Mouse (Mus musculus) myocyte (in vitro differentiated cells): ENCODE data around the gene Tmem86b. TPM values are rescaled to one million over a fixed set of nuclear protein-coding genes. Genes with fewer than 3 reads are reported as not detected.

Source experiments
- H3K27me3 ChIP-seq: one replicate; pipeline ENCODE4 v1.6.1; 2011; ENCODE audit not compliant: control insufficient read depth, insufficient read depth, insufficient read length
- H3K36me3 ChIP-seq: one replicate; pipeline ENCODE4 v1.6.1; 2011; ENCODE audit not compliant: control insufficient read depth, insufficient read depth
- H3K4me2 ChIP-seq: one replicate; pipeline ENCODE4 v1.6.1; 2011; ENCODE audit warnings: low read depth, control low read depth
- H3K4me3 ChIP-seq: one replicate; pipeline ENCODE4 v1.5.1; 2011; ENCODE audit warnings: mild to moderate bottlenecking, control low read depth, moderate library complexity
- H3K79me2 ChIP-seq: one replicate; pipeline ENCODE4 v1.6.1; 2011; ENCODE audit not compliant: control insufficient read depth, insufficient read depth
- H3ac ChIP-seq: one replicate; pipeline ENCODE4 v1.6.1; 2011; ENCODE audit not compliant: control insufficient read depth, insufficient read length
- CEBPB ChIP-seq: IDR thresholded peaks from 2 replicates; pipeline ENCODE4 v1.6.1; 2011; ENCODE audit warnings: mild to moderate bottlenecking, moderate library complexity; ENCODE audit not compliant: poor library complexity, insufficient read depth, severe bottlenecking
- E2F4 ChIP-seq: IDR thresholded peaks from one replicate; pipeline ENCODE4 v1.6.1; 2011; ENCODE audit warnings: mild to moderate bottlenecking, control low read depth, moderate library complexity; ENCODE audit not compliant: insufficient read depth
- MAX ChIP-seq: IDR thresholded peaks from one replicate; pipeline ENCODE4 v1.6.1; 2011; ENCODE audit warnings: low read depth, mild to moderate bottlenecking, control low read depth
- MYOD1 ChIP-seq, 3 experiments: IDR thresholded peaks; one replicate each; pipeline ENCODE4 v1.6.1; 2011; ENCODE audit warnings: control low read depth in 2 of 3, low read depth in 2 of 3, mild to moderate bottlenecking in 2 of 3, moderate library complexity in 1 of 3; ENCODE audit not compliant: insufficient read length in 2 of 3, control insufficient read depth in 1 of 3
- MYOG ChIP-seq, 3 experiments: IDR thresholded peaks; one replicate each; pipeline ENCODE4 v1.6.1; 2011; ENCODE audit warnings: control low read depth in 2 of 3, low read depth in 2 of 3, mild to moderate bottlenecking in 2 of 3; ENCODE audit not compliant: insufficient read length in 2 of 3, control insufficient read depth in 1 of 3, insufficient read depth in 1 of 3
- POLR2A ChIP-seq: IDR thresholded peaks from one replicate; pipeline ENCODE4 v1.6.1; 2011; ENCODE audit warnings: low read depth, mild to moderate bottlenecking, control low read depth, moderate library complexity; ENCODE audit not compliant: insufficient read length
- POLR2AphosphoS2 ChIP-seq: IDR thresholded peaks from one replicate; pipeline ENCODE4 v1.6.1; 2011; ENCODE audit warnings: low read depth, control low read depth; ENCODE audit not compliant: insufficient read length
- REST ChIP-seq: IDR thresholded peaks from one replicate; pipeline ENCODE4 v1.6.1; 2011; ENCODE audit warnings: mild to moderate bottlenecking, control low read depth, moderate library complexity; ENCODE audit not compliant: insufficient read depth, insufficient read length
- SRF ChIP-seq: IDR thresholded peaks from one replicate; pipeline ENCODE4 v1.6.1; 2011; ENCODE audit warnings: low read depth; ENCODE audit not compliant: control insufficient read depth, insufficient read length
- TCF12 ChIP-seq: IDR thresholded peaks from one replicate; pipeline ENCODE4 v1.6.1; 2011; ENCODE audit warnings: mild to moderate bottlenecking, control low read depth; ENCODE audit not compliant: poor library complexity, insufficient read depth, severe bottlenecking
- TCF3 ChIP-seq: IDR thresholded peaks from one replicate; pipeline ENCODE4 v1.6.1; 2011; ENCODE audit warnings: low read depth, control low read depth; ENCODE audit not compliant: insufficient read length
- USF1 ChIP-seq: IDR thresholded peaks from one replicate; pipeline ENCODE4 v1.6.1; 2011; ENCODE audit warnings: low read depth, mild to moderate bottlenecking, control low read depth, moderate library complexity
- polyA plus RNA-seq: library from polyadenylated mRNA; unstranded; fragments of >200 nt; fragmentation: generic; extraction: Trizol; gene quantifications from one replicate; pipeline ENCODE4 v1.2.1, GENCODE M21; 2012; ENCODE audit warnings: missing spikeins

Gene Tmem86b
- polyA plus RNA-seq, 1 experiment = 2.2 TPM

DNA sequence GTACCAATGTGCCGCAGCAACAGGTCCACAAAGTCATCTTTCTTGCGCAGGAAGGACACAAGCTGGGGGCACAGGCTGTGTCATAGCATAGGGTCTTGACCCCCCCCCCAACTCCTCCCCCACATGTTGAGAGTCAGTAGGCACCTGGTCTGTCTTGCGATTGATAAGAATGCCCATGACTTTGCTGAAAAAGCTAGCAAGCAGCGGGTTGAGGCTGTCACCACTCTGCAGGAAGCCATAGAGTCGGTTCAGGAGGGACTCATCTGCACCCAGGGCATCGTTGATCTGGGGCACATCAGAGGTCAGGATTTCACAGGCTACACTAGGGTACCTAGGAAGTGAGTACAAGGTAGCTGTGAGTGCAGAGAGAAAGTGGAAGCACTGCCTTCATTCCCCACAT lies 12.0 kb upstream of the Tmem86b start:
- Histone ChIP-seq H3K4me2 (no peak overlapping the region), H3K79me2 (peaks cover 7% of the 10 kb centered on the region), H3K27me3 (no peaks in the 10 kb centered on the region), H3K4me3 (no peak overlapping the region), H3K36me3 (peaks cover 24% of the 10 kb centered on the region), H3ac (no peak overlapping the region)
- no peak for TF ChIP-seq SRF
- TF ChIP-seq MYOD1 (IDR thresholded peaks at IDR 0.05; ENCODE audit: control insufficient read depth in 1 of 3, insufficient read length in 2 of 3, low read depth in 2 of 3) = no peak
- no peak for TF ChIP-seq POLR2A
- TF ChIP-seq E2F4 = no peak
- TF ChIP-seq REST = no peak
- no peak for TF ChIP-seq MYOG (IDR thresholded peaks at IDR 0.05; ENCODE audit: control insufficient read depth in 1 of 3, insufficient read depth in 1 of 3, insufficient read length in 2 of 3, low read depth in 2 of 3)
- no peak for TF ChIP-seq MAX
- TF ChIP-seq TCF12 = no peak
- TF ChIP-seq CEBPB = no peak

DNA sequence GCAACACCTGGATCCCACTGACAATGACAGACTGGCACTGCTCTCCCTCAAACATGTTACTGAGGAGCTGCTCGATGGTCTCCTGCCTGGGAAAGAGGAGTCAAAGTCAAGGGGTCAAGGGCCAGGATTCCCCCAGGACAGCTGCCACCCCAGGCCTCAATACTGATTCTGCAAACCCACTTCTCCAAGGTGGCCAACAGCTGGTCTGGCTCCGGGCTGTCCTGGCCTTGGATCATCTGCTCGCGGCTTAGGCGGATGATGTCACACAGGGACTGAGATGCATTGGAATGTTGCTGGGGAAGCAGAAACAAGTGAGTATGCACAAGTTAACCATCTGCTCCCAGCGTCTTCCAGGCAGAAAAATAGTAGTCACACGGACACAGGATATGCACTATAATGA lies 10.7 kb upstream of the Tmem86b start:
- no peaks in the 10 kb centered on the region for H3K27me3 ChIP-seq
- no peak overlapping the region for H3K4me2 ChIP-seq
- H3K79me2 ChIP-seq = no peaks in the 10 kb centered on the region
- H3K4me3 ChIP-seq = no peak overlapping the region
- H3ac ChIP-seq = no peak overlapping the region
- peaks cover 31% of the 10 kb centered on the region for H3K36me3 ChIP-seq
- peak in 2 of 3 experiments; percentile 52 to 53 for TF ChIP-seq MYOD1 (IDR thresholded peaks at IDR 0.05; ENCODE audit: control insufficient read depth in 1 of 3, insufficient read length in 2 of 3, low read depth in 2 of 3)
- peak in 2 of 3 experiments; percentile 63 to 76 for TF ChIP-seq MYOG (IDR thresholded peaks at IDR 0.05; ENCODE audit: control insufficient read depth in 1 of 3, insufficient read depth in 1 of 3, insufficient read length in 2 of 3, low read depth in 2 of 3)
- TF ChIP-seq MAX = no peak
- no peak for TF ChIP-seq REST
- no peak for TF ChIP-seq SRF

DNA sequence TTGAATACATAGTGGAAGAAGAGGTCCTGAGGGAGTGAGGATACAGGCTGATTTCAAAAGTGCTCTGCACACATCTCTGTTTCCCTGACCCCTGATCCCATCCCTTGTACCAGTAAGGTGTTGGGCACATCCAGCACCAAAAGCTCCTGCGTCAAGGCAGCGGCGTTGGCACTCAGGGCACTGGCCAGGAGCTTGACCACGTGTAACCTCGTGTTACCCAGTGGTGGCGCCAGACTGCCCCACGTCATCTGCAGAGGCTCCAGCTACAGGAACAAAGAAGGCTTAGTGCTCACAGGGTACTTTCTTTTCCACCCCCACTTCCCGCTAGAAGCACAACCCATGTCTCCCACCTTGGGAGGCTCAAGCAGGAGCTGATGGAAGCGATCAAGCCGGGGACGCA lies 9.9 kb upstream of the Tmem86b start:
- H3K36me3 ChIP-seq = peaks cover 31% of the 10 kb centered on the region
- no peaks in the 10 kb centered on the region for H3K27me3 ChIP-seq
- no peak overlapping the region for H3K4me3 ChIP-seq
- no peaks in the 10 kb centered on the region for H3K79me2 ChIP-seq
- TF ChIP-seq MYOD1 (IDR thresholded peaks at IDR 0.05; ENCODE audit: control insufficient read depth in 1 of 3, insufficient read length in 2 of 3, low read depth in 2 of 3) (no peak), E2F4 (no peak), REST (no peak), USF1 (no peak), CEBPB (no peak), TCF12 (no peak)
- no peak overlapping the region for H3ac ChIP-seq
- H3K4me2 ChIP-seq = no peak overlapping the region

DNA sequence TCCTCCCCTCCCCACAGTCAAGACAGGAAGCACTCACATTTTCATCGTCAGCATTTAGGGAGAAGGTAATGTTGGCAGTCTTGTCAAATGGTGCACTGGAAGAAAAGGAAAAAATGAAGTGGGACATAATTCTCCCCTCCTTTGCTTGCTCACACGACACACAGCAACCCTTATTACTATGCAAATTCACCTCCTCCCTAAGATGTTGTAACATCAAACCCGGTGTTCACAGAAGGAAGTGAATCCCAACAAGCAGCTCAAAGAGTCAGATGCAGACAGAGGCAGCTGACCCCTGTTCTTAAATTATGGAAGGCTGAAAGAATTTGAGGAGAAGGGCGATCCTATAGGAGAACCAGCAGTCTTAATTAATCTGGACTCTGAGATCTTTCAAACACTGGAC lies 5.0 kb upstream of the Tmem86b start:
- TF ChIP-seq TCF12 = no peak
- no peak for TF ChIP-seq TCF3
- TF ChIP-seq SRF = no peak
- TF ChIP-seq MAX = no peak
- no peak for TF ChIP-seq REST
- no peak for TF ChIP-seq CEBPB
- TF ChIP-seq MYOD1 (IDR thresholded peaks at IDR 0.05; ENCODE audit: control insufficient read depth in 1 of 3, insufficient read length in 2 of 3, low read depth in 2 of 3) = no peak
- TF ChIP-seq POLR2A = no peak
- TF ChIP-seq POLR2AphosphoS2 = no peak
- no peak for TF ChIP-seq USF1
- no peak for TF ChIP-seq E2F4
- no peak for TF ChIP-seq MYOG (IDR thresholded peaks at IDR 0.05; ENCODE audit: control insufficient read depth in 1 of 3, insufficient read depth in 1 of 3, insufficient read length in 2 of 3, low read depth in 2 of 3)
- Histone ChIP-seq H3K79me2 (no peaks in the 10 kb centered on the region), H3ac (no peak overlapping the region), H3K36me3 (peaks cover 18% of the 10 kb centered on the region), H3K4me3 (no peak overlapping the region), H3K27me3 (no peaks in the 10 kb centered on the region), H3K4me2 (no peak overlapping the region)

DNA sequence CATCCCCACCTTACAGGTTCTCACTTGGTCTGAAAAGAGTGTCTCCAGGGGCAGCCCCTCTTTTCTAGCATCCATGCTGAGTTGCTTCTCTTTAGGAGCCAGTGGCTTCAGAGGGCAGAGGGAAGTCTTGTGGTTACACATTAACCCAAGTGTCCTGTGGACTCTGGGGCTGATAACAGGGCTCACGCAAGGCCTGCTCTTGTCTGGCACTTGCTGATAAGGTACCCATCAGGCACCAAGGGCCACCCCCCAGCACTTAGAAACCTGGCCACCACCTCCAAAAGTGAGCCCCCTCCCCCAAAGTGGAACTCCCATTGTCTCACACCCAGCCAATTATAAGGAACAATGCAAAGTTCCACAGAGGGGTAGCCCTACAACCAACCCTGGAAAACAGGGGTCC lies 1.0 kb downstream of the Tmem86b start:
- Histone ChIP-seq H3K36me3 (no peaks in the 10 kb centered on the region), H3K4me3 (no peak overlapping the region), H3ac (no peak overlapping the region), H3K4me2 (no peak overlapping the region), H3K27me3 (no peaks in the 10 kb centered on the region), H3K79me2 (no peaks in the 10 kb centered on the region)
- no peak for TF ChIP-seq MYOG (IDR thresholded peaks at IDR 0.05; ENCODE audit: control insufficient read depth in 1 of 3, insufficient read depth in 1 of 3, insufficient read length in 2 of 3, low read depth in 2 of 3)
- TF ChIP-seq E2F4 = no peak
- no peak for TF ChIP-seq TCF12
- no peak for TF ChIP-seq REST
- TF ChIP-seq TCF3 = no peak
- no peak for TF ChIP-seq POLR2A
- no peak for TF ChIP-seq MYOD1 (IDR thresholded peaks at IDR 0.05; ENCODE audit: control insufficient read depth in 1 of 3, insufficient read length in 2 of 3, low read depth in 2 of 3)
- no peak for TF ChIP-seq USF1
- no peak for TF ChIP-seq MAX
- no peak for TF ChIP-seq SRF
- no peak for TF ChIP-seq CEBPB
- TF ChIP-seq POLR2AphosphoS2 = no peak
